Mouse (Mus musculus): ENCODE measurements at regions not wholly inside any gene's neighbourhood (a gene's known extent, or its start where the extent isn't known, plus 50 kb on each side); places are given as distances from the start of the nearest gene placed in this dataset.
A peak's percentile ranks its signal among the peaks of the same experiment; 100 is the strongest.

GRCm38 (mm10) chr13:35383000-35383623 lies 276.5 kb upstream of the Cdyl start:
- peak; percentile 6 for DNase-seq (ENCODE audit: low read depth, low spot score)

- no peak for DNase-seq (ENCODE audit: low read depth, low spot score)
Measured at GRCm38 (mm10) chr13:35383624-35384018, 276.0 kb upstream of the Cdyl start.

- DNase-seq (ENCODE audit: low read depth, low spot score): no peak
Measured at GRCm38 (mm10) chr13:35388380-35388779, 271.3 kb upstream of the Cdyl start.

GRCm38 (mm10) chr13:35389781-35390525 lies 269.7 kb upstream of the Cdyl start:
- DNase-seq (ENCODE audit: low read depth, low spot score): no peak

- no peak for DNase-seq (ENCODE audit: low read depth, low spot score)
Measured at GRCm38 (mm10) chr13:35390526-35390880, 269.1 kb upstream of the Cdyl start.

DNA sequence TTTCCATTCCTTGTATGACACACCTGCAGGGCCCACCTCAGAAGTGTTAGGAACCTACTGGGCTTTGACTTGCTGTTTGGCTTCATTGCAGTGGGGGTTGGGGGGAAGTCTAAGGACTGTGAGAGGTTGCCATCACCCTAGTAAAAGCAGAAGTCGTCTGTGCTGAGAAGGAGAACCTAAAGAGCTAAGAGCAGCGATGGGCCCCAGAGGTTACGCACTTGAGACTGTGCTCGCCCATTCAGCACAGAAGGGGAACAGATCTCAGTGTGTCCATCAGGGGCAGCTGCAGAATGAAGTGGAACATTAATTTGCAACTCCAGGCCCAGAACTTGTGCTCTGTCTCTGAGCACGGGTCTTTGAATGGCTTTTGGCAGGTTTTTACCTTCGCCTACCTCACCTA lies 267.5 kb upstream of the Cdyl start:
- no peak for DNase-seq (ENCODE audit: low read depth, low spot score)

DNA sequence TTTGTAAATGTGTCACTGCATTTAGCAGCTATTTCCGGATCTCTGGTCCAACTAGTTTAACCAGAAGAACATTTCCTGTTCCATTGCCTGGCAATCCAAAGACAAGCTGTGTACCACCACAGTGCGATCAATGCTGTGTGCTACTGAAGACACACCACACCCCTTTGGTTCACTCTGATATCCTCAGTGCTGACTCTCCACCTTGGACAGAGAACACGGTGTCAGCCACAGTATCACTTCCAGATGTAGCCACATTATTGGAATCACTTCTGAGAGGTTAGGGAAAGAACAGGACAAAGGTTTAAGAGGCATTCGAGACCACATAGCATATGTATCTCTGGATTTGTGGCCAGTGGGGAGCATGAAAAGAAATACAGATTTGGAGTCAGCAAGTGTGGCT lies 264.4 kb upstream of the Cdyl start:
- DNase-seq (ENCODE audit: low read depth, low spot score): no peak

GRCm38 (mm10) chr13:35395630-35396029 lies 264.0 kb upstream of the Cdyl start:
- DNase-seq (ENCODE audit: low read depth, low spot score): peak; percentile 22

GRCm38 (mm10) chr13:35397166-35397565 lies 262.5 kb upstream of the Cdyl start:
- DNase-seq (ENCODE audit: low read depth, low spot score): no peak

DNA sequence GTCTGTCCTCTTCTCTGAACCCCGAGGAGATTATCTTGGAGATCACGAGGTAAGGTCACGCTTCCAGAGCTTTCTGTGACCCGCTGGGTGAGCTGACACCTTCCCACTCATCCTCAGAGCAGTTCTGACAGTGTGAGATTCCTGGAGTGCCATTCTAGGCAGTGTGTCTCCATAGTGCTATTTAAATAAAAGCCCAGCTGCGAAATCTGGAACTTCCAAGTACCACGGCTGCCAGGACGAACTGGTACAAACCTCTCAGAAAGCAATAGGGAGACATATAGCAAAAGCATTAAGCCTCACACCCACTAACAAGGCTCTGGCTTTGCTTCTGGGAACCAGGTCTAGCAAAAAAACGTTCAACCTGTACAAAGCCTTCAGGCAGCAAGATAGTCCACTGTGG lies 261.4 kb upstream of the Cdyl start:
- no peak for DNase-seq (ENCODE audit: low read depth, low spot score)

GRCm38 (mm10) chr13:35402856-35403255 lies 256.8 kb upstream of the Cdyl start:
- no peak for DNase-seq (ENCODE audit: low read depth, low spot score)

DNA sequence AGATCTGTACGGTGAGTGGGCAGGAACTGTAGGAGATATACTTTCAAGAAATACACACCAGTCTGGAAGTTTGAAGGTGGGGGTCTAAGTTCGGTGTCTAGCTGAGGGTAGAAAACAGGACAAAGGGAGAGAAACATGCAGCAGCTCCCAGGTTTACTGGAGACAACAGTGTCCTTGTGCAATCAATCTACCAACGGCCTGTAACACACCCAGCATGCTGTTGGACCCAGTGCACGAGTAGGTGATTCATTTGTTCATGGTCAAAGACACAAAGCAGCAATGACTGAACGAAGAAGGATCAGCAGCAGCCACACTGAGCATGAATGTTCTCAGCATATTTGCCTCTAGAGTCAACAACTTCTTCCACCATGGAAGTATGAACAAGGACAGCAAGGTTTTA lies 255.2 kb upstream of the Cdyl start:
- no peak for DNase-seq (ENCODE audit: low read depth, low spot score)

DNA sequence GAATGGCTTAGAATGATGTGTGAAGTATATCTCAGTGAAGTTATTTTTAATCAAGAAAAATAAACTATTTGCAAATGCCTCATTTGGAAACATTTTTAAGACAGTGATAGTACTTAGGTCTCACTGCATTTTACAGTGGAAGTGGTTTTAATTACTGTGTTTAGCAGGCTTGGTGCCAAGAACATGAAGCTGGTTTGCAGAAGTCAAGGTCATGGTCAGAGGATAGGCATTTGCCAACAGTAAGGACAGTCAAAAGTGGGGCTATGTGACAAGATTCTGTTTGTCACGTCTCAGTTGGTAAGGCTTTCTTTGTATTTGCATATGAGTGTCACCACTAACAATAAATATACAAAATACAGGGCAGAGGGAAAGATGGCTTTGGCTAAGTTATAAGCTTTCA lies 254.2 kb upstream of the Cdyl start:
- DNase-seq (ENCODE audit: low read depth, low spot score): no peak

DNA sequence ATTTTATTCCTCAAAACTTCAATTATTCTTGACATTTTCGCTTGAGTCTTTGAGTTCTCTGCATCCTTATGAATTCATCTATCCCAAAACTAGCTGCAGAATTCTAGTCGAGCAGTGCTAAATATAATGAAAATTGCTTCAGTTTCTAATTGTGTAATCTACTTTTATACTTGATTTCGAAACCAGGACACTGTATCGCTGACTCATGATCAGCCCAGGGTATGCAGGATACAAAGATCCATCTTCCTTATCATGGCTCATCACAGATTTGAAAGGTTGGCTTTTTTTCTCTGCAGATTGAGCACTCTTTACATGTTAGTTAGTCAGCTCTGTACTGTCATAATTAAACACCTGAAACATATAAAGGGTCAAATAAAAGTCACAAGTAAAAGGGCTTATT lies 242.1 kb upstream of the Cdyl start:
- DNase-seq (ENCODE audit: low read depth, low spot score): no peak

DNA sequence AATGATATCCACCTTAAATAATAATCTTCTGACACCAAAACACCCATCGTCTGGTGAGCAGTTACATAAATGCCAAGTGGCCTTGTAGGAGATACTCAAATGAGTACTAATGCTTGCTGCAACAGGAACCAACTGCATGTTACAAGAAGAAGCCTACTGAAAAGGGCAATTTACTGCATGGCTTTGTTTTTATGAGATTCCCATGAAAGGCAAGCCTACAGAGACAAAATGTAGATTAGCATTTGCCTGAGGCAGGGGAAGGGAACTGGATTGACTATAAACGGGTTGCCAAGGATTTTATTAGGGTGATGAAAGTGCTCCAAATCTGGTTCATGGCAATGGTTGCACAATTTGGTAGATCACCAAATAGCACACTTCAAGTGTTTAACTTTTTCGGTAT lies 239.6 kb upstream of the Cdyl start:
- no peak for DNase-seq (ENCODE audit: low read depth, low spot score)

DNA sequence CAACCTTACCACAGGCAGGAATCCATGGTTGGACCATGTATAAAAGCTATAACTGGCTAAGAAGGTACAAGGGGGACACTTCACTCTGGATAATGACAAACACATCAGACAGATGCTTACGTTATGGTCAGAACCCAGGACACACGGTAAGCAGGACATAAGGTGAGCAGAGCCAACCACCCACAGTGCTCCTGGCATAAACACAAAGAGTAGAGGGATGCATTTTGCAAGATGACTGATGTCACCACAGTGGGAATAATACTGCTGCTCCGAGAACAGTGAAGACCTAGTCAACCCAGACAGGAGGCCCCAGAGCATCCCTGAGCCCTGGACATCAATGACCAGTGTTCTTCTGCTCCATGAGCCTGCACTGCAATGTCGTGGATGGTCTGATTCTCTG lies 233.6 kb upstream of the Cdyl start:
- no peak for DNase-seq (ENCODE audit: low read depth, low spot score)

DNA sequence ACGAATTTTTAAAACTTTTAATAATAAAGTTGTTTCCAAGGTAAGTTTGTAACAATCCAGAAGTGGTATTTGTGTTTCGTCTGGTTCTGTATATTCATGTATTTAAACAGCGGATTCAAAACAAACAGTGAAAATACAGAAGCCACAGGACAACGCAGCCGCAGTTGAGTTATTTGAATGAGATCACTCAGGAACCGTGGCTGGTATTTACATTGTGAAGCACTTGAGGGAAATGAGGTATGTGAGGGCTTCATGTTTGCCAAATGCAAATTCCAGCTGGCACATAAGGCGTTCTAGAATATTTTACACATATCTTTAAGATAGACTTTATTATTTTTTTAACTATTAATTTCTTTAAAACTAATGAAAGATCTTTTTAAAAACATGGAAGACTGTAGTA lies 224.5 kb upstream of the Cdyl start:
- DNase-seq (ENCODE audit: low read depth, low spot score): no peak

DNA sequence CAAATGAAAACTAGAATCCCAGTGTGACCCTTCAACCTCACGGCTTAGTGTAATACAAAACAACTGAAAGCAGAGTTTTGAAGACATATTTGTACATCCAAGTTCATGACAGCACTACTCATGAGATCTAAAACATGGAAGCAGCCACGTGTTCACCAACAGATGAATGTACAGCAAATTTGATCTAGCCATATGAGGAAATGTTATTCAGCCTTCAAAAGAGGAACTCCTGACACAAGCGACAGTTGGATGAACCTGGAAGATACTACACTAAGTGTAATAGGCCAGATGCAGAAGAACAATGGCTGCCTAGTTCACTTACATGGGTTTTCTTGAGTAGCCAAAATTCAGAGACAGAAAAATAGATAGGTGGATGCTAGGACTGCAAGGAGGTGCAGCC lies 212.0 kb upstream of the Cdyl start:
- DNase-seq (ENCODE audit: low read depth, low spot score): no peak

GRCm38 (mm10) chr13:35452420-35452819 lies 207.2 kb upstream of the Cdyl start:
- DNase-seq (ENCODE audit: low read depth, low spot score): no peak

- peak; percentile 17 for DNase-seq (ENCODE audit: low read depth, low spot score)
Measured at GRCm38 (mm10) chr13:35453222-35453914, 206.3 kb upstream of the Cdyl start.

DNA sequence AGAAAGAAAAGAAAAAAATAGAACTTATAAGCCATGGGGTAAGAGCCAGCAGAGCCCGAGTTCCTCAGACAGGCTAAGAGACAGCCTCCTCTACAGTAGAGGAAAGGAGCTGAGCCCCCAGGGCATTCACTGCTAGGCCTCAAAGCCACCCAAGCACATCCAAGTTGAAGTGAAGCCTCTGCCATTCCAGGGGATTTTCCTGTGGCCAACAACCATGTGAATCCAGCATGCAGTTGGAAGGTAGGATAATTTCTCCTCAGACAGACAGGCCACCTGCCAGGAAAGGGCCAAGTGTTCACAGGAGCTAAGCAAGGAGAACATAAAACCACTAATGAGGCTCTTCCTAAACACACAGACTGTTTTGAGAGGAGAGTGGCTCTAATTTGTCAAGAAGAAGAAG lies 199.6 kb upstream of the Cdyl start:
- DNase-seq (ENCODE audit: low read depth, low spot score): no peak

- no peak for DNase-seq (ENCODE audit: low read depth, low spot score)
Measured at GRCm38 (mm10) chr13:35463231-35463630, 196.4 kb upstream of the Cdyl start.

DNA sequence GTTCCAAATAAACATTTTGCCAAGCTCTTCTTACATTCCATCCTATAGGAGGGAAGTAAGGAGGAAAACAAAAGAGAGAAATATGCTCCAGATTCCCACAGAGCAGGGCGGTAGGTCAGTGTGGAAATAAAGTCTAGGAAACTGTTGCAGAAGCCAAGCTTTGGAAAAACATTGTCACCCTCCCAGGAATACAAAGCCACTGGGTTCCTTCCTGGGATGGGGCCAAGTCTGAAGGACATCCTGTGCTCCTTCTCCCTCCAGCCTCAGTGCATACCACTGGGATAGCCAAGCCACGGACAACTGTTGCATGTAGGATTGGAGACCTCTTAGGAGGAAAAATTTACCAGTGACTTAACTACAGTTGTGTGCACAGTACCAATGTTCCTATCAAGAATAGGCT lies 195.8 kb upstream of the Cdyl start:
- no peak for DNase-seq (ENCODE audit: low read depth, low spot score)
